Mouse (Mus musculus): Measurements from ENCODE around the gene Mcee.

- TF ChIP-seq CTCF (IDR thresholded peaks at IDR 0.05; ENCODE audit: control insufficient read depth, insufficient read depth, insufficient replicate concordance, low read depth, low read length) = no peak
- TF ChIP-seq POLR2A (IDR thresholded peaks at IDR 0.05; ENCODE audit: control insufficient read depth, low read depth, low read length) = no peak
Measured at GRCm38 (mm10) chr7:64373147-64373829, 19.1 kb upstream of the Mcee start.

Measured in testis, adult 2 months (tissue).